Mouse (Mus musculus): ENCODE measurements around the gene Gna11. TPM values are rescaled to one million over a fixed set of nuclear protein-coding genes. Genes with fewer than 3 reads are reported as not detected.

Gna11 gene
- polyA plus RNA-seq, 1 experiment = 32.0 TPM

GRCm38 (mm10) chr10:81500032-81500431 is 45.0 kb downstream of the Gna11 start, which contains the start of gene S1pr4:
S1pr4 (minus strand) TSS chr10:81500132.
- Histone ChIP-seq H3K27me3 (ENCODE audit: control insufficient read depth, insufficient read depth, low read length, poor library complexity, severe bottlenecking) (no peaks in the 10 kb centered on the region), H3K9ac (ENCODE audit: low read depth, poor library complexity, severe bottlenecking) (0 out of 2 replicates have a peak within 1 kb of the TSS, but pooled peaks have one; percentile 0), H3K4me1 (ENCODE audit: control insufficient read depth, insufficient read depth, low read length) (peaks cover 1% of the 10 kb centered on the region), H3K9me3 (replicated peaks; ENCODE audit: control insufficient read depth, insufficient read depth, low read length, poor library complexity, severe bottlenecking) (no peaks in the 10 kb centered on the region), H3K4me3 (ENCODE audit: low read depth, low read length) (peak within 1 kb of the TSS; percentile 41), H3K36me3 (ENCODE audit: control insufficient read depth, insufficient read depth, low read length, poor library complexity, severe bottlenecking) (no peaks in the 10 kb centered on the region; the same call in 1 of the 2 replicates), H3K27ac (ENCODE audit: insufficient read depth, low read length) (no peak within 1 kb of the TSS)
- no peak for TF ChIP-seq EP300 (IDR thresholded peaks at IDR 0.05; ENCODE audit: insufficient read depth, low read depth, low read length)
- TF ChIP-seq POLR2A (IDR thresholded peaks at IDR 0.05; ENCODE audit: insufficient read depth, low read length) = no peak
- no peak for TF ChIP-seq CTCF (IDR thresholded peaks at IDR 0.05; ENCODE audit: low read depth, low read length)

GRCm38 (mm10) chr10:81499250-81499901 is 45.6 kb downstream of the Gna11 start:
- Histone ChIP-seq H3K4me3 (ENCODE audit: low read depth, low read length) (peak overlapping the region; percentile 41), H3K4me1 (ENCODE audit: control insufficient read depth, insufficient read depth, low read length) (peaks cover 3% of the 10 kb centered on the region), H3K9ac (ENCODE audit: low read depth, poor library complexity, severe bottlenecking) (0 out of 2 replicates have a peak overlapping the region, but pooled peaks have one; percentile 0), H3K36me3 (ENCODE audit: control insufficient read depth, insufficient read depth, low read length, poor library complexity, severe bottlenecking) (no peaks in the 10 kb centered on the region; the same call in 1 of the 2 replicates), H3K27ac (ENCODE audit: insufficient read depth, low read length) (no peak overlapping the region), H3K27me3 (ENCODE audit: control insufficient read depth, insufficient read depth, low read length, poor library complexity, severe bottlenecking) (no peaks in the 10 kb centered on the region), H3K9me3 (replicated peaks; ENCODE audit: control insufficient read depth, insufficient read depth, low read length, poor library complexity, severe bottlenecking) (no peaks in the 10 kb centered on the region)
- TF ChIP-seq POLR2A (IDR thresholded peaks at IDR 0.05; ENCODE audit: insufficient read depth, low read length) = no peak
- no peak for TF ChIP-seq CTCF (IDR thresholded peaks at IDR 0.05; ENCODE audit: low read depth, low read length)
- TF ChIP-seq EP300 (IDR thresholded peaks at IDR 0.05; ENCODE audit: insufficient read depth, low read depth, low read length) = no peak

- H3K4me3 ChIP-seq (ENCODE audit: low read depth, low read length) = peak overlapping the region; percentile 41
- H3K9ac ChIP-seq (ENCODE audit: low read depth, poor library complexity, severe bottlenecking) = 0 out of 2 replicates have a peak overlapping the region, but pooled peaks have one; percentile 0
- H3K4me1 ChIP-seq (ENCODE audit: control insufficient read depth, insufficient read depth, low read length) = peaks cover 3% of the 10 kb centered on the region
Measured at GRCm38 (mm10) chr10:81498316-81499249, 46.4 kb downstream of the Gna11 start.

GRCm38 (mm10) chr10:81497401-81498270 is 47.4 kb downstream of the Gna11 start:
- Histone ChIP-seq H3K9ac (ENCODE audit: low read depth, poor library complexity, severe bottlenecking) (no peak overlapping the region), H3K27ac (ENCODE audit: insufficient read depth, low read length) (no peak overlapping the region), H3K9me3 (replicated peaks; ENCODE audit: control insufficient read depth, insufficient read depth, low read length, poor library complexity, severe bottlenecking) (no peaks in the 10 kb centered on the region), H3K4me3 (ENCODE audit: low read depth, low read length) (no peak overlapping the region), H3K27me3 (ENCODE audit: control insufficient read depth, insufficient read depth, low read length, poor library complexity, severe bottlenecking) (no peaks in the 10 kb centered on the region), H3K4me1 (ENCODE audit: control insufficient read depth, insufficient read depth, low read length) (peaks cover 3% of the 10 kb centered on the region), H3K36me3 (ENCODE audit: control insufficient read depth, insufficient read depth, low read length, poor library complexity, severe bottlenecking) (no peaks in the 10 kb centered on the region; the same call in 1 of the 2 replicates)
- TF ChIP-seq POLR2A (IDR thresholded peaks at IDR 0.05; ENCODE audit: insufficient read depth, low read length) (no peak), CTCF (IDR thresholded peaks at IDR 0.05; ENCODE audit: low read depth, low read length) (no peak)

More at GRCm38 (mm10) chr10:81498316-81499249, 46.4 kb downstream of the Gna11 start:
- Histone ChIP-seq H3K27ac (ENCODE audit: insufficient read depth, low read length) (no peak overlapping the region), H3K27me3 (ENCODE audit: control insufficient read depth, insufficient read depth, low read length, poor library complexity, severe bottlenecking) (no peaks in the 10 kb centered on the region), H3K9me3 (replicated peaks; ENCODE audit: control insufficient read depth, insufficient read depth, low read length, poor library complexity, severe bottlenecking) (no peaks in the 10 kb centered on the region), H3K36me3 (ENCODE audit: control insufficient read depth, insufficient read depth, low read length, poor library complexity, severe bottlenecking) (no peaks in the 10 kb centered on the region; the same call in 1 of the 2 replicates)
- TF ChIP-seq EP300 (IDR thresholded peaks at IDR 0.05; ENCODE audit: insufficient read depth, low read depth, low read length) = no peak
- no peak for TF ChIP-seq CTCF (IDR thresholded peaks at IDR 0.05; ENCODE audit: low read depth, low read length)
- no peak for TF ChIP-seq POLR2A (IDR thresholded peaks at IDR 0.05; ENCODE audit: insufficient read depth, low read length)

- TF ChIP-seq EP300 (IDR thresholded peaks at IDR 0.05; ENCODE audit: insufficient read depth, low read depth, low read length) (no peak), POLR2A (IDR thresholded peaks at IDR 0.05; ENCODE audit: insufficient read depth, low read length) (no peak), CTCF (IDR thresholded peaks at IDR 0.05; ENCODE audit: low read depth, low read length) (no peak)
- no peak overlapping the region for H3K4me3 ChIP-seq (ENCODE audit: low read depth, low read length)
Measured at GRCm38 (mm10) chr10:81496969-81497368, 48.0 kb downstream of the Gna11 start.

More at GRCm38 (mm10) chr10:81496969-81497368, 48.0 kb downstream of the Gna11 start:
- peaks cover 1% of the 10 kb centered on the region; the same call in 1 of the 2 replicates for H3K36me3 ChIP-seq (ENCODE audit: control insufficient read depth, insufficient read depth, low read length, poor library complexity, severe bottlenecking)
- no peak overlapping the region for H3K27ac ChIP-seq (ENCODE audit: insufficient read depth, low read length)
- H3K9ac ChIP-seq (ENCODE audit: low read depth, poor library complexity, severe bottlenecking) = 0 out of 2 replicates have a peak overlapping the region, but pooled peaks have one; percentile 19
- no peaks in the 10 kb centered on the region for H3K9me3 ChIP-seq (replicated peaks; ENCODE audit: control insufficient read depth, insufficient read depth, low read length, poor library complexity, severe bottlenecking)
- no peaks in the 10 kb centered on the region for H3K27me3 ChIP-seq (ENCODE audit: control insufficient read depth, insufficient read depth, low read length, poor library complexity, severe bottlenecking)
- peaks cover 3% of the 10 kb centered on the region for H3K4me1 ChIP-seq (ENCODE audit: control insufficient read depth, insufficient read depth, low read length)
